8 mouse cellular contexts compared by ENCODE assay signal in genomic region chr5:139084831-139085519, GRCm38 (mm10).
A peak's percentile ranks its signal among the peaks of the same experiment; 100 is the strongest.
DNase-seq lines count a peak whose midpoint lies in the region; ATAC-seq and TF ChIP-seq lines count a peak whose summit lies in the region.

No protein-coding gene starts in this region.

- no peak for ATAC-seq in hindbrain, embryonic 11.5 days (ENCODE audit: low FRiP score)
- ATAC-seq in hindbrain, embryonic 13.5 days (ENCODE audit: low FRiP score): no peak
- 0 out of 2 replicates have a peak, but pooled peaks have one; percentile 57 for ATAC-seq in heart, embryonic 13.5 days (ENCODE audit: extremely low read depth, insufficient number of reproducible peaks, low FRiP score, low TSS enrichment)
- ATAC-seq in activated CD4-positive, CD25-positive, alpha-beta regulatory T cell, adult 4 months: no peak

- H3K27me3 ChIP-seq in hindbrain, embryonic 11.5 days (ENCODE audit: control insufficient read depth, insufficient read depth, low read length): no peaks in the 10 kb centered on the region
- H3K27me3 ChIP-seq in hindbrain, embryonic 13.5 days: no peaks in the 10 kb centered on the region
- no peaks in the 10 kb centered on the region for H3K27me3 ChIP-seq in ES-Bruce4 (ENCODE audit: control insufficient read depth, insufficient read depth, low read length, poor library complexity, severe bottlenecking)
- H3K27me3 ChIP-seq in heart, embryonic 13.5 days (replicated peaks): no peaks in the 10 kb centered on the region

- H3K4me2 ChIP-seq in hindbrain, embryonic 11.5 days (replicated peaks; ENCODE audit: low read depth, low read length): no peak overlapping the region
- no peak overlapping the region for H3K4me2 ChIP-seq in hindbrain, embryonic 13.5 days
- no peak overlapping the region for H3K4me2 ChIP-seq in heart, embryonic 13.5 days

- no peak for TF ChIP-seq EP300 in ES-Bruce4 (IDR thresholded peaks at IDR 0.05; ENCODE audit: insufficient read depth, low read depth, low read length)

- WGBS in hindbrain, embryonic 11.5 days: 68% methylated on average over 7 of the region's 7 CpGs
- WGBS in hindbrain, embryonic 13.5 days: 78% methylated on average over 7 of the region's 7 CpGs
- WGBS in heart, embryonic 13.5 days: 63% methylated on average over 7 of the region's 7 CpGs

- TF ChIP-seq CTCF in ES-Bruce4 (IDR thresholded peaks at IDR 0.05; ENCODE audit: low read depth, low read length): peak; percentile 85

- H3K9me3 ChIP-seq in hindbrain, embryonic 11.5 days (ENCODE audit: control insufficient read depth, low read length): no peaks in the 10 kb centered on the region
- H3K9me3 ChIP-seq in hindbrain, embryonic 13.5 days: no peaks in the 10 kb centered on the region
- H3K9me3 ChIP-seq in ES-Bruce4 (replicated peaks; ENCODE audit: control insufficient read depth, insufficient read depth, low read length, poor library complexity, severe bottlenecking): no peaks in the 10 kb centered on the region
- peaks cover 3% of the 10 kb centered on the region; the same call in 1 of the 2 replicates for H3K9me3 ChIP-seq in heart, embryonic 13.5 days

- peak; percentile 50 for DNase-seq in hindbrain, embryonic 11.5 days (ENCODE audit: low spot score)
- peak; percentile 57 to 68 for DNase-seq in cerebellum, postnatal 10 days
- DNase-seq in kidney, postnatal 36 days: peak; percentile 63 to 82
- DNase-seq in retina, embryonic 14.5 days (ENCODE audit: low spot score): peak; percentile 46

- H3K36me3 ChIP-seq in hindbrain, embryonic 11.5 days (ENCODE audit: control insufficient read depth, insufficient read depth, low read length): no peaks in the 10 kb centered on the region
- peaks cover 15% of the 10 kb centered on the region; the same call in 1 of the 2 replicates for H3K36me3 ChIP-seq in hindbrain, embryonic 13.5 days
- no peaks in the 10 kb centered on the region for H3K36me3 ChIP-seq in ES-Bruce4 (ENCODE audit: control insufficient read depth, insufficient read depth, low read length, poor library complexity, severe bottlenecking)
- H3K36me3 ChIP-seq in heart, embryonic 13.5 days: no peaks in the 10 kb centered on the region; the same call in 1 of the 2 replicates

- no peak overlapping the region for H3K4me3 ChIP-seq in hindbrain, embryonic 11.5 days (ENCODE audit: low read depth, low read length)
- no peak overlapping the region for H3K4me3 ChIP-seq in hindbrain, embryonic 13.5 days
- H3K4me3 ChIP-seq in ES-Bruce4 (ENCODE audit: low read depth, low read length): no peak overlapping the region
- H3K4me3 ChIP-seq in heart, embryonic 13.5 days: no peak overlapping the region

- H3K9ac ChIP-seq in hindbrain, embryonic 11.5 days (ENCODE audit: low read depth, low read length): no peak overlapping the region
- no peak overlapping the region for H3K9ac ChIP-seq in hindbrain, embryonic 13.5 days
- H3K9ac ChIP-seq in ES-Bruce4 (ENCODE audit: low read depth, poor library complexity, severe bottlenecking): no peak overlapping the region
- H3K9ac ChIP-seq in heart, embryonic 13.5 days: no peak overlapping the region

- H3K4me1 ChIP-seq in hindbrain, embryonic 11.5 days (replicated peaks; ENCODE audit: control insufficient read depth, insufficient read depth, low read length): no peaks in the 10 kb centered on the region
- peaks cover 11% of the 10 kb centered on the region; the same call in 1 of the 2 replicates for H3K4me1 ChIP-seq in hindbrain, embryonic 13.5 days (replicated peaks)
- no peaks in the 10 kb centered on the region for H3K4me1 ChIP-seq in ES-Bruce4 (ENCODE audit: control insufficient read depth, insufficient read depth, low read length)
- peaks cover 58% of the 10 kb centered on the region for H3K4me1 ChIP-seq in heart, embryonic 13.5 days

- no peak overlapping the region for H3K27ac ChIP-seq in hindbrain, embryonic 11.5 days (ENCODE audit: low read depth, low read length)
- no peak overlapping the region for H3K27ac ChIP-seq in hindbrain, embryonic 13.5 days
- no peak overlapping the region for H3K27ac ChIP-seq in ES-Bruce4 (ENCODE audit: insufficient read depth, low read length)
- peak overlapping the region; percentile 71; the same call in 1 of the 2 replicates for H3K27ac ChIP-seq in heart, embryonic 13.5 days (replicated peaks)

- no peak for TF ChIP-seq POLR2A in ES-Bruce4 (IDR thresholded peaks at IDR 0.05; ENCODE audit: insufficient read depth, low read length)
